Mouse (Mus musculus): ENCODE measurements around the gene Samd8.

GRCm38 (mm10) chr14:21811301-21811700 lies 61.0 kb downstream of the Samd8 start:
- no peak for TF ChIP-seq CTCF (IDR thresholded peaks at IDR 0.05; ENCODE audit: borderline replicate concordance, insufficient read depth, low read depth, low read length)
- no peak for TF ChIP-seq POLR2A (IDR thresholded peaks at IDR 0.05; ENCODE audit: borderline replicate concordance, insufficient read depth, low read length)

Measured in cerebellum, adult 2 months (tissue).